Mouse (Mus musculus): ENCODE data around the gene Neil3.

DNA sequence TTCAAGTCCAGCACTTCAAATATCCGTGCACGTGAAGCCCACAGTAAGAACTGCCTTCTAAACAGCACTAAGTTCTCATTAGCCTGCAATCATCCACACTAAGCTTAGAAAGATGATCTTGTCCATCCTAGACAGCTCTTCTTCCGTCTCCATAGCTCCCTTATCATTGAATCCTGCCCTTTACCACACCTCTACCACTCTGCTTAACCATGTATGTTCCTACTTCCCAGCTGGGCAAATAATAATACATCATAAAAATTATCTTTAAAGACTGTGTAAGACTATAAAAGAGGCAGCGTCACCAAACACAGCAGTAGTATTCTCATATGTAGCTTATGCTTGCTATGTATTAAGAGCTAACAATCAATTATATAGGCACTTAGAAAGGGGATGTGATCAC is 35.2 kb downstream of the Neil3 start:
- TF ChIP-seq POLR2A (IDR thresholded peaks at IDR 0.05; ENCODE audit: low read depth, low read length), result no peak
- TF ChIP-seq CTCF (conservative IDR thresholded peaks at IDR 0.05; ENCODE audit: insufficient read depth, insufficient read length, low read depth, low read length), result no peak
